Mouse (Mus musculus) megakaryocyte, adult 5-6 weeks (primary cell): ENCODE results near the gene Henmt1. TPM values are rescaled to one million over a fixed set of nuclear protein-coding genes. Genes with fewer than 3 reads are reported as not detected.
A peak's percentile ranks its signal among the peaks of the same experiment; 100 is the strongest.

Experiments used
- ATAC-seq: 2 replicates; pipeline ENCODE4 v1.8.0; 2016; ENCODE audit warnings: mild to moderate bottlenecking, inconsistent platforms; ENCODE audit not compliant: poor library complexity, severe bottlenecking
- total RNA-seq, 2 experiments: library from RNA; stranded (forward) in 1 of 2; stranded (reverse) in 1 of 2; fragments of 153-499, 151-499 nt in 1 of 2; fragments of 221-1000, 200-1000 nt in 1 of 2; gene quantifications; 2 replicates each; pipeline versions ENCODE4 v1.2.3 to v1.2.4; 2015 to 2017

Henmt1 gene
- total RNA-seq (2015) (0.11 TPM in 1 of 2 replicates, not detected in the other), total RNA-seq (2017) (0.45 TPM in 1 of 2 replicates, not detected in the other)

DNA sequence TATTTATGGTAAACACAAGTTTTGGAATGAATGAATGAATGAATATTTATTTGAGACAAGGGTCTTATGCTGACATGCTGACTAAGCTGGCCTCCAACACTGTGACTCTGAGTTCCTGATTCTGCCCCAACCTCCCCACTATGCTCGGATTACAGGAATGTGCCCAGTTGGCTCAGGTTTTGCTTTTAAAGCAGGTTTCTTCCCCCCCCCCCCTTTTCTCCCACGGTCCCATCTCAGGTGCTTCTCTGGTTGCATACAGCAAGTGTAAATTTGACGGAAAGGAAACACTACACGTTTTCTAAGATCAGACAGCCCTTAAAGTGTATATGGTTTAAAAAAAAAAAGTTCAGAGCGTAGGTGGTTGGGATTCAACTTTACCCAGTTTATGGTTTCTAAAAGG, at the start of gene Henmt1:
Gene Henmt1 (plus strand): TSS at position 301 of the 400 bp plus-strand sequence.
- ATAC-seq, result no peak

DNA sequence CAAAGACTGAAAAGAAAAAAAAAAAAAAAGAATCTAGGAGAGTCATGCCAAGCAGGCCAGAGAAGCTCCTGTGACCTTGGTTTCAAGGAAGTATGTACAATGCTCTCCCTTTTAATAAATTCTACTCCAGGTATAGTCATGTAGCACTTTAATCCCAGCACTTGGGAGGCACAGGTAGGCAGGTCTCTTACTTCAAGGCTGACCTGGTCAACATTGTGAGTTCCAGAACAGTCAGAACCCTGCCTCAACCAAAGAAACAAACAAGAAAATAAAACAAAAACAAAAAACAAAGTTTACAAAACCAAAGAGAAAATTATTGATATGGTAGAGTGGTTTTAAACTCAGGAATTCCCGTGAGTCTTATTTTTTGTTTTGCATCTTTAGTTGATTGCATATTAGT, 49.8 kb upstream of the Henmt1 start, which contains the start of gene Fndc7:
Gene Fndc7 (minus strand): TSS at position 101 of the 400 bp plus-strand sequence.
- ATAC-seq, result no peak

DNA sequence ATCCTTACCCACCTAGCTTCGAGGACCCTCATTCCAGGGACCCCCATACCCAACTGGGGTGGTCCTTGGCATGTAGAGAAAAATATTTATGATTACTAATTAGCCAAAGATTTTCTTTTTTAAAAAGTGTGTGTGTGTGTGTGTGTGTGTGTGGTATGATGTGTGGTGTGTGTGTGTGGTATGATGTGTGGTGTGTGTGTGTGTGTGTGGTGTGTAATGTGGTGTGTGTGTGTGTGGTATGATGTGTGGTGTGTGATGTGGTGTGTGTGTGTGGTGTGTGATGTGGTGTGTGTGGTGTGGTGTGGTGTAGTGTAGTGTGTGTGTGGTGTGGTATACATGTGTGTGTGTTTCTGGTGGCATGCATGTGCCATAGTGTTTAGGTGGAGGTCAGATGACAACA, 47.6 kb upstream of the Henmt1 start:
- ATAC-seq, result no peak

DNA sequence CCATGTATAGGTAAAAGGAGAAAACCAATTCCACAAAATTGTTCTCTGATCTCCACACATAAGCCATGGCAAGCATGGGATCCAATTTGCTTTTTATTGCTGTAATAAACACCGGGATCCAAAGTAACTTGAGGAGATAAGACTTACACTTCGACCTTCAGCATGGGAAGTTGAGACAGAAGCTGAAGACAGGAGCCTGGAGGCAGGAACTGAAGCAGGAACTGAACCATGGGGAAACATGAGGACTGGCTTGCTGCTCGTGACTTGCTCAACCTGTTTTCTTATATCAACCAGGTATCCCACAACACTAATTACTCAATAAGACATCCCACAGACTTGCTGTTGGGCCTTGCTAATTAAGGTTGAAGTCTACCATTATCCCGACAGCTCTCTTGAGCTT, 46.8 kb upstream of the Henmt1 start:
- ATAC-seq, result no peak

DNA sequence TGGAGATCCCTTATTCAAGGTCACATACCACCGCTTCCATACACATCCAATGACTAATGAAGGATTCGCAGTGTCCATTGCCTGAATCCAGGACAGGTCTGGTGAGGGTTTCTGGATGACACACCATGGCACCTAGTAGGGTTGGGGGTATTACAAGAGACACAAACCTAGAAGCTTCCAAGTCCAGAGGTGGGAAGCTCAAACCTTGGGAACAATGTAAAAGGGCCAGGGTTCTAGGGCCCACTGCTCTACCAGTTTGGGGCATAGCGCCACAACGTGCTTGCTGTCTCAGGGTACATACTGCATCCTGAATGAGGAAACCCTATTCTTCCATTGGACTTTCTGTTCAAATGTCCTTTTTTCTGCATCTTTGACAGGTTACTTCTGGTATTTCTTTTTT, 41.0 kb upstream of the Henmt1 start:
- ATAC-seq, result no peak

DNA sequence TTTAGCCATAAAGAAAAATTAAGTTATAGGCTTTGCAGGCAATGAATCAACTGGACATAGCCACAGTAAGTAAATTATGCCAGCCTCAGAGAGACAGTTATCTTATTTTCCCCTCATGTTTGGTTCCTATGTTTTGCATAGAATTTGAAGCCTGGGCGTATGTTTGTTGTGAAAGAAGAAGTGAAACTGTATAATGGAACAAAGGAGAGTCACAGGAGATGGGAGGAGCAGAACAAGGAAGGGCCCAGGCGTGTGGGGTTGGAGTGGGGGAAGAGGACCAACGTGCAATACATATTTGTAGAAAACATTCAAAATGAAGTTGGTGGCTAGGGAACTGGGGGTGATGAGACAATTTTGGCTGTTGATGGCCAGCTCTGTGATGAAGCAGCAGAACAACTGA, 39.5 kb upstream of the Henmt1 start:
- ATAC-seq, result peak; percentile 98

DNA sequence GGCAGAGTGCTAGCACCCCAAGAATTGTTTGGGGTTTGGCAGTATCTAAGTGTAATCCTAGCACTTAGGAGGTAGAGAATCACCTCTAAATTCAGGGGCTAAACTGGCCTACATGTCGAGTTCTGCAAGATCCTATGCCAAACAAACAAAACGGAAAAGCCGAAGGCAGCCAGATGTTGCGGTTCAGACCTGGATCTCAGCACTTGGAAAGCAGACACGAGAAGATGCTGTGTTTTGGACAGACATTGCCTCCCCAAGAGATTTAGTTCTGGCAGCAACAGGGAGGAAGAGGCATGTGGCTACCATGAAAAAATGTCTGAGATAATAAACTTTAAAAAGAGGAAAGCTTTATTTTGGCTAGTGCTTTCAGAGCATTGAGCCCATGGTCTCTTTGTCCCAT, 39.0 kb upstream of the Henmt1 start:
- ATAC-seq, result no peak

DNA sequence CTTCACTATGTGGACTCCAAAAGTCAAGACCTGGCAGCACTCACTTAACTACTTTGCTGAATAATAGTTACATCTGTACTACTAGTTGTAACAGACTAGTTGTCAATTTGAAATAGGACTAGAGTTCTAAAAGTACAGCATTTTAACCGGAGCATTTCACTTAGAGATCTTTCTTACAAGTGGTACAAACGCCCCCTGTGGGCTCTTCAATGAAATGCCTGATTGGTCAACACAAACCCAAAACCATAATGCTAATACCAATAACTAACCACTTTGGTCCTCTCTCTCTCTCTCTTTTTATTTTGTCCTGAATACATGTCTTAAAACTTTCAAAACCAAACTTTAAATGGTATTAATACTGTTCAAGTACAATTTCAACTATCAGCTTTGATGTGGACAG, 37.6 kb upstream of the Henmt1 start:
- no peak for ATAC-seq

DNA sequence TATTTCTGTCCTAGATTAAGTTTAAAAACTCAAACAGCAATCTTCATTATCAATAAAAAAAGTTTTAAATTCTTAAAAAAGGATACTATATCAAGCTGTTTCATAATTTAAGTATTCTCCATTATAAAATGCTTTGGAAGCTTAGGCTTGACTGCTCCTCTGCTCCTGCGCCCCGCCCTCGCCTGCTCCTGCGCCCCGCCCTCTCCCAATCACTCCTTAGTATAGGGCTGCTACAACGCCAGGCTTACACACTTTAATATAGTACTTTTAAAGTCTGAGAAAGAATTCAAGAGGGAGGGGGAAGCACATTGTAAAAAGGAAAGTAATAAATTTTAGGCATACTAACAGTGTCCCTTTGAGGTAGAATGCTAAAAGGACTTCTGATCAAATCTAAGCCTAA, 36.7 kb upstream of the Henmt1 start:
- ATAC-seq, result no peak

DNA sequence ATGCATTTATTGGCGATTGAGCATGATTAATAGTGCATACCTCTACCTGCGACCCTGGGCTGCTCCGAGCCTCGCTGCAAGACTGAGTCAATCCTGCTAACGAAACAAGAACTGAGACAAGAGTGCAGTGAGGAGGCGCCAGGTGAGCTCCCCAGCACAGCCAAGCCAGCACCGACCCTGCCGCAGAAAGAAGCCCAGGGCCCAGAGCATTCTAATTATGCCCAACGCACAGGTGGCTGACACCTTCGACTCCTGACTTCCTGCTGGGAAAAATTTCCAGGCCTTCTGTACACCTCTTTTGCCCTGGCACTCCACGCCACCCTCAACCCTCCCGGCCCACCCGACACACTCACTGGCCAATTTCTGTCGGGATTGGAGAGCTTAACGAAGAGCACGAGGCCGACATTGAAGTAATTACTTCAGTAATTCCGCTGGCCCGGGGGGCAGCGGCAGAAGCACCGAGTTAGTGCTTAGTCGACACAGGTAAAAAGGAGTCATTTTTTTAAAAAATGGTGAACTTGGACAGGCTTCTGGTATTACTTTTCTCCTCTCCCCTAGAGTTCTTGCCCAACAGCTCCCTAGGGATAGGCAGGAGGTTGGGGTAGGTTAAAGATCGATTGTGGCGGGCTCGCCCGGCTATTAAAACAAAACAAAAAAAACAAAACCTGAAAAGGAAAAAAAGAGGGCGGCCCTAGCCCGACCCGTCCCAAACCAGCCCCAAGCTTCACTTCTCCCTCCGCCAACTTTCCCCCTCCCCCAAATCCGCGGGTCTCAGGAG, 29.2 kb upstream of the Henmt1 start:
- no peak for ATAC-seq

DNA sequence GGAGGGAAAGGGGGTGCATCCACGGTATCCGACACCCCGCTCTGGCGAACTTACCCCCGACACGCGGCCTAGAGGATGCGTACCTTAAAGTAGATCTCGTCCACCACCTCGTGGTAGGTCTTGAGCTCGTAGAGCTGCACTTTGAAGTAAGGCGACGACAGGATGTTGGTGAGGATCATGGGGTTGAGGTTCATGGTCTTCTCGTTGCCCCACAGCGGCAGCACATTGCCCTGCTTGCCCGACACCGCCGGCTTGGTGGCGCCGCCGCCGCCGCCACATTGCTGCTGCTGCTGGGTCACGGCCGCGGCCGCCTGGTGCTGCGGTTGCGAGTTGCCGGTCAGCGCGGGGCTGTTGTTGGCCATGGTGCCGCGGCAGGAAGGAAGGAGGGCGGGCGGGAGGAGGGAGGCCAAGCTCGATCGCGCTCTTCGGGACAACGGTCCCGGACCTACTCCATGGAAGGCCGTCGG, 28.6 kb upstream of the Henmt1 start:
- ATAC-seq, result peak; percentile 64

DNA sequence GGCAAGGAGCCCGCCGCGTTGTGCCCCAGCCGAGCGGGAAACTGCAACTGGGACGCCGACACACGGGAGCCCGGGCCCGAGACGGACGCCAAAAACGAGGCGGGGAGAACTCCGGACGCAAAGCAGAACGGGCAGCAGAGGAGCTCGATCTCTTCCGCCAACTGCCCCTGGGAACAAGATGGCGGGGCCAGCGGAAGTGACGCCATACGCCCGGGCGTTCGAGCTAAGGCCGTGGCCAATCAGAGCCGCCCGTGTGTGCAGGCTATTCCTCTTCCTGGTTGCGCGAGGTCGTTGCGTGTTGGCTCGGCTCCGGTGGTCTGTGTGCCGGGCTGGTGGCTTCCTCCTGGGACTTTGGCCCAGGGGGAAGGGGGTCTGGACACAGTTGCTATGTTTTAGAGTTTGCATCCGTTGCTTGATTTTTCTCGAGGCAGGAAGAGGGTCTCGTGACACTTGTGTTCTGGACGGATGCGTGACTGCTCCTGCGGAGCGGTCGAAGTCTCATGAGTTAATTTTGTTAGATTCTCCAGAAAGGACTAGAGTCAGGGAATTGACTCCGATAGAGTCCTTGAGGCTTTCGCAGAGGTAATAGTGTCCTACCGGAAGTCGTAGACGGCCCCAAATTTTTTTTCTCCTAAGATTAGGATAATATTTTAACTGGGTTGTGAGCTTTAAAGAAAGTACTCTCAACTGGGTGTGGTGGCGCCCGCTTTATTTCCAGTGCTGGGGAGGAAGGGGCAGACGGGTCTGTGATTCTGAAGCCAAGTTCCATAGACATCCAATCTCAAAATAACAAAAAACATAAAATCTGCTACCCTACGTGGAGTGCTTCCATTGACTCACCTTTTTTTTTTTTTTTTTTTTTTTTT, 27.9 kb upstream of the Henmt1 start, which contains the start of gene Prpf38b:
Gene Prpf38b (minus strand): TSS at position 180 of the 866 bp plus-strand sequence.
- peak; percentile 95 for ATAC-seq

DNA sequence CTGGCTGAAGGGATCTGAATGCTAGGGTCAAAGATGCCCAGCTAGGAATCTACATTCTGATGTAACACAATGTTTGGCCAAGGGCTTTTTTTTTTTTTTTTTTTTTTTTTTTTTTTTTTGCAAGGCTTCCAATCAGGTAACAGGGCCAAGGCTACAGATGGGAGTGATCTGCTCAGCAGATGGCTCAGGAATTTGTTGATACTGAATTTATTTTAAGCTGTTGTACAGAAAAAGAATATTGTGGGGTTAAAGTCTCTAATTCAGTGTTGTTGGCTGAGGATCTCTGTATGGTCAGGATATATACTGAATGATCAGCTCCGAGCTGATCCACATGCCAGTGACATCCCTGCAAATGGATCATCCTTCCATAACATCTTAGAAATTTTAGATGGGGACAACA, 23.7 kb upstream of the Henmt1 start:
- ATAC-seq, result no peak

DNA sequence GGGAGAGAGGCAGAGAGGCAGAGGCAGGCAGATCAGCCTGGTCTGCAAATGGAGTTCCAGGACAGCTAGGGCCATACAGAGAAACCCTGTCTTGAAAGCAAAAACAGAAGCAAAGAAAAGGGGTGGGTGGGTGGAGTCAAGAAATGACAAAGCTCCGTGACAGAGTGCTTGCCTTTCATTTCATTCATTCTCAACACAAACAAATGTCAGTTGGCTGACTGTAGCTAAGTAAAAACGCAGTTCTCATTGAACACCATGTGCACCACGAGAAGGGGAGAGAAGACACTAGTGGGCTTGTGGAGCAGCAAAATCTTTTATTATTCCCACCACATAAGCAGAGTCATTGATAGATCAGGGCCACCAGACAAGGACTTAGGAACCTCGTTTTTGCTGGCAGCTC, 22.8 kb upstream of the Henmt1 start:
- ATAC-seq, result no peak

DNA sequence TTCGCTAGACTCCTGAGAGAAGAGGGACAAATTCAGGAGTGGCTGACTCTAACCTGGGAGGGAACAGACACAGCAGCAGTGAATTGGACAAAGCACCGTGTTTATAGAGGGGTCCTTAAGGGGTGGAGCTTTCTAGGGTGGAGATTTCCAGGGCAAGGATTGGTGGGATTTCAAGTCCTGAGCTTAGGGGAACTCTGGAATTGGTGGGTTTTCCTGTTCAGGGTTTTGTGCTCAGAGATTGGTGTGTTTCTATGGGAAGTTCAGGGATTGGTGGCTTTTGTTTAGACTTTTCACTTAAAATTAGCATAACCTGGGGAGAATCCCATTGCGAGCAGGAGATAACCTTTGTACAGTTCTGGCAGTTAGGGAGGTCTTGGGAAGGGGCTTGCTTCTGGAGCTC, 21.7 kb upstream of the Henmt1 start:
- no peak for ATAC-seq

DNA sequence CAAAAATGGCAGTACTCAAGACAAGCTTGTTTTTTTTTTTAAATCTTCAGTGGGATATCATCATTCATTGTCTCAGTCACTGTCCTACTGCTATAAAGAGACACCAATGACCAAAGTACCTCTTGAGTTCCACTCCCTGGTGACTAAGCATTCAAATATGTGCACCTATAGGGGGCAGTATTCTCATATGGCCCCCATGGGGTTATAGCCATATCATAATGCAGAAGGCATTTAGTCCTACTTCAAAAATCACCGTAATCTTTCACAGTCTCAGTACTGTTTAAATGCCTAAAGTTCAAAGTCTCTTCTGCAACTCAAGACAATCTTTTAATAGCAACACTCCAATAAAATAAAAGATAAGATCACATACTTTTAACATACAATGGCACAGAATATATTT, 20.8 kb upstream of the Henmt1 start:
- ATAC-seq, result no peak

DNA sequence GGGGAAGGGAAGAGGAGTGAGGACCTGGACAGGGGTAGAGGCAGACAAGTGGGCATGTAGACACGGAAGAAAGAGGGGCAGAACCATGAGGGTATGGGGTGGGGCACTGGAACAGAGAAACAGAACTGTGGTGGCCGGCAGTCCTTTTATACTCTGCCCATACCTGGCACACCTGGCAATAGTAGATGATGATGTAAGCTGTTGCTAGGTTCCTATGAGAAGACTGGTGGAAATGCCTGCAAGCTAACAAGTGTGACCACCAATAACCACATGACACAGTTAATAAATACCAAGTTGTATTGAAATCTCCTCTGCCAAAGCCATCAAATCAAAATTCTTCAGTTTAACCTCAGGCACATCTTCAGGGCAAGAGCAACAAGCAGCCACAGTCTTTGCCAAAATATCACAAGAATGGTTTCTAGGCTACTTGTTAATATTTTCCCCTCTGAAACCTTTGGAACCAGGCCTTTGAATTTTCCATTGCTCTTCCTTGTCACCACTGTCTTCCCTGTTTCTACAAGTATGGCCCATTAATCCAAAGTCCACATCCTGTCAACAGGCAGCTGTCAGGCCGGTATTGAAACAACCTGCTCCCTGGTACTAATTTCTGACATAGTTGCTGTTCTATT, 19.1 kb upstream of the Henmt1 start:
- no peak for ATAC-seq

DNA sequence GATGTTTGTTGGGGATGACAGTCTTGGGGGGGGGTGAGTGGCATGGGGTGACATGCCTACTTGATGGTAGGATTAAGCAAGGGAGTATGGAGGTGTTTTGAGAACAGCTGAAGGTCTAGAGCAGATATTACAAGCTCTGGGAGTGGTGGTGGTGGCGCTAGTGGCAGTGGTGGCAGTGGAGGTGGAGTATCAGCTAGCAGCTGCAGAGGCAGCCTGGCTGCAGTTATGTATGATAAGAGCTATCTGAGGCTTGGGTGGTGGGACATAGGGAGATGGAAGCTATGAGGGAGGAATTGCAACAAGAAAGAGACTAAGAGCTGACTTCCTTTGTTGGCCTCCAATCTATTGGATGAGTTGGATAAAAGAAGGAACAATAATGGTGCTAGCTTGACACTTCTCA, 17.9 kb upstream of the Henmt1 start:
- no peak for ATAC-seq

DNA sequence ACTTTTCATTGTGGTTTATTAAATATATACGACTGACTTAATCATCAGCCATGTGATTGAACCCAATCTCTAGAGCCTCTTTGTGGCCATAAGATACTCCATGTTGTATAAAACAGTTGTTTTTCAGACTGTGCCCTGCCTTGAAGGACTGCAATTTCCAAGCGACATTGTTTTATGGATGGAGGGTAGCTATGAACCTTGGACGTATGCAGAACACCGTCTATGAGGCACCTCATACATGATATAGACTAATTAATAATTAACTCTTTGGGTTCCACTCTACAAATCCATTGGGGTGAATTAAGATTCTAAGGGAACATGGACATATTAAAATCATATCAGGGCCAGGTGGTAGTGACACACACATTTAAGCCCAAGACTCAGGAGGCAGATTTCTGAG, 14.0 kb upstream of the Henmt1 start:
- ATAC-seq, result no peak

DNA sequence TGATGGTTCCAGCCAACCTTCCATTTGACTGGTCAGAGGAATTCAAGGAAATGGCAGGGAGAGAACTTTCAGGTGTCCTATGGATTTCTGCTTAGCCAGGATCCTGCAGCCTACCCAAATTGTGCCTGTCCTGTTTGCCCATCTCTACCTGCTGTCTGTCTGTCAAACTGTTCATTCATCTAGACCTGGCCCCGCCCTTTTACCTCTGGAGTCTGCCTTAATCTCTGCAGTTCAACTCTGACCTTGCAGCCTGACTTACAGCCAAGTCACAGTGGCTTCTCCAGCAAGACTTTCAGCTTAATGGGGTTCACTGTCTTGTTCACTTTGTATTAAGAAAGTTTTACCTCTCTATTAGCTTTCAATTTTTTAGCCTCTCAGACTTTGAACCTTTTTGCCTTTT, 13.4 kb upstream of the Henmt1 start:
- ATAC-seq, result no peak

DNA sequence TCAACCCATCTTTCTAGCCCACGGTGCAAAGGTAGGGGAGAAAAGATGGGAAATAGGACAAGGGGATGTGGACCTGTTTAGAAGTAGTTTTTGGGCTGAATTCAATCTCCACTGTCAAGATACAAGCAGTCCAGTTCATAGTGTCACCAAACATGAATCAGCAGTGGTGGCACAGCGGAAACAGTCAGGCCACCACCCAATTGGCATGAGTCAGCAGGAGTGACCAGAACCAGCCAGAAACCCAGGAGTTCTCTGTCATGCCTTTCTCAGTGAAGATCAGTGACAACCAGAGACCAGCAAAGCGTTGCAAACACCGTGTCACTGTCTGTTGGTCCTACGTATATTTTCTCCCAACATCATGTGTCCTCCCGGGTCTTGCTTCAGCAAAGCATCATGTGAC, 6.1 kb upstream of the Henmt1 start:
- no peak for ATAC-seq
